In genomic region chr16:97466182-97466957, GRCm38 (mm10) we compare ENCODE assay signal across 12 mouse cellular contexts. TPM values are rescaled to one million over a fixed set of nuclear protein-coding genes. Genes with fewer than 3 reads are reported as not detected.
DNase-seq lines count a peak whose midpoint lies in the region; ATAC-seq and TF ChIP-seq lines count a peak whose summit lies in the region.
"Had no signal": no experiment of that assay in that cellular context is flagged by ENCODE, and none has a peak within 500 bp of the region (broad histone marks: within the 10 kb centered on the region; RNA-seq: fewer than 3 reads in every experiment).

No protein-coding gene starts in this region.

- POLR2A ChIA-PET in Patski (lab: Charles Lee): no interaction called here

- no peak for ATAC-seq in lung, postnatal 0 days
- peak; percentile 56 for ATAC-seq in Patski

- no peak for TF ChIP-seq EP300 in lung, postnatal 0 days (IDR thresholded peaks at IDR 0.05)

- CTCF ChIA-PET in Patski (lab: Charles Lee): interaction anchor here (1.2 to 2.4 kb wide), 6 partner anchors 11 to 153 kb away, joined by 3 to 17 read pairs (median 4); partner anchors contain the start of gene Bace2

- in situ Hi-C loops in Patski (cut with MboI; ENCODE audit: low pct_unique_long_range_greater_than_20kb): loop anchor here (10.0 kb wide), 1 partner anchor 152 kb away; no protein-coding TSS in a partner anchor

- peak; percentile 10 for DNase-seq in heart, postnatal 4 days
- no peak for DNase-seq in heart, adult 8-10 months (ENCODE audit: low spot score)
- DNase-seq in lung, postnatal 0 days (ENCODE audit: low spot score): peak; percentile 37
- DNase-seq in lung, postnatal 14 days: no peak
- no peak for DNase-seq in Patski (ENCODE audit: low read depth, low spot score)
- DNase-seq in retina, embryonic 14.5 days (ENCODE audit: low spot score): peak; percentile 43
- no peak for DNase-seq in spleen, adult 18-20 months
- no peak for DNase-seq in spleen, postnatal 14 days (ENCODE audit: low spot score in 2 of 2)
- DNase-seq: kidney, postnatal 4 days had no signal

- no peak overlapping the region for H3K9ac ChIP-seq in lung, postnatal 0 days (replicated peaks; ENCODE audit: low read depth)
- H3K9ac ChIP-seq: lung, embryonic 15.5 days had no signal

- H3K27me3 ChIP-seq in lung, postnatal 0 days (replicated peaks; ENCODE audit: insufficient read depth, low read length): no peaks in the 10 kb centered on the region
- H3K27me3 ChIP-seq in Patski: no peaks in the 10 kb centered on the region
- H3K27me3 ChIP-seq: lung, embryonic 15.5 days had no signal

- TF ChIP-seq CTCF in lung, postnatal 0 days (IDR thresholded peaks at IDR 0.05): peak; percentile 77
- peak; percentile 69 for TF ChIP-seq CTCF in Patski (IDR thresholded peaks at IDR 0.05)

- H3K27ac ChIP-seq in lung, postnatal 0 days (ENCODE audit: low read length): no peak overlapping the region
- H3K27ac ChIP-seq: lung, embryonic 15.5 days had no signal

- no peaks in the 10 kb centered on the region for H3K9me3 ChIP-seq in lung, postnatal 0 days (ENCODE audit: low read length)
- H3K9me3 ChIP-seq: lung, embryonic 15.5 days had no signal

- H3K36me3 ChIP-seq in lung, postnatal 0 days (ENCODE audit: insufficient read depth, low read length): no peaks in the 10 kb centered on the region
- H3K36me3 ChIP-seq: lung, embryonic 15.5 days had no signal

- H3K4me2 ChIP-seq in lung, postnatal 0 days (replicated peaks; ENCODE audit: low read depth, low read length): no peak overlapping the region
- H3K4me2 ChIP-seq: lung, embryonic 15.5 days had no signal

- no peak overlapping the region for H3K4me3 ChIP-seq in lung, postnatal 0 days (ENCODE audit: low read depth, low read length)
- H3K4me3 ChIP-seq: lung, embryonic 15.5 days had no signal

- H3K4me1 ChIP-seq in lung, postnatal 0 days (ENCODE audit: insufficient read depth, low read depth, low read length): no peaks in the 10 kb centered on the region

- WGBS in lung, postnatal 0 days: 44% methylated on average over 4 of the region's 4 CpGs

RNA-seq across cellular contexts. Expression of gene Mx1, which starts 3.7 kb away (rescaled TPM):
- total RNA-seq in heart, postnatal 4 days (2021): under 1 TPM; 0.25 to 0.74 TPM
- 1 to 10 TPM; 1.2 to 2.2 (median 1.9) TPM for total RNA-seq in heart, adult 8-10 months (2022)
- 0.18 and 0.21 TPM in 2 replicates for polyA plus RNA-seq in lung, postnatal 0 days (2015; fragmentation: Nextera tagmentation; extraction: Ambion mirVana)
- 2.5 TPM for polyA plus RNA-seq in Patski (2021)
- polyA plus RNA-seq: neural tube, embryonic 14.5 days had no signal

RNA-seq across cellular contexts. Expression of gene Fam3b, which starts 48.2 kb away (rescaled TPM):
- not detected for total RNA-seq in heart, postnatal 4 days (2021)
- not detected for total RNA-seq in heart, adult 8-10 months (2022)
- polyA plus RNA-seq in lung, postnatal 0 days (2015; fragmentation: Nextera tagmentation; extraction: Ambion mirVana): 0.82 and 0.84 TPM in 2 replicates
- not detected for polyA plus RNA-seq in Patski (2021)
- total RNA-seq: gastrocnemius, postnatal 4 days had no signal
- polyA plus RNA-seq: lung, embryonic 15.5 days; neural tube, embryonic 14.5 days had no signal

Comparison
In these comparisons a context has a peak if more than half of its experiments do, and no peak if none do; other contexts are left out.
1. DNase-seq: peak in heart, postnatal 4 days (single experiment), lung, postnatal 0 days (single experiment) and retina, embryonic 14.5 days (single experiment); none in heart, adult 8-10 months (single experiment), lung, postnatal 14 days (single experiment), Patski (single experiment), spleen, adult 18-20 months (0 of 2) and spleen, postnatal 14 days (0 of 2).